Mouse (Mus musculus) gastrocnemius, adult 18-20 months (tissue): ENCODE data around the gene Oaf. TPM values are rescaled to one million over a fixed set of nuclear protein-coding genes. Genes with fewer than 3 reads are reported as not detected.

Experiments used
- DNase-seq: peaks from one replicate; pipeline ENCODE4 v3.0.0; 2021; ENCODE audit warnings: low spot score
- long read RNA-seq, 2 experiments: library from polyadenylated mRNA; stranded (forward); transcript quantifications; one replicate each; pipeline ENCODE4 v2.0.0; 2021
- total RNA-seq, 2 experiments: library from RNA; stranded (reverse); gene quantifications; 2 replicates each; pipeline ENCODE4 v1.2.3; 2021

The Oaf gene
- total RNA-seq, result 1 to 10 TPM; 4.2 to 6.4 TPM
- long read RNA-seq, experiment 1, transcript Oaf-201 (4 exons, 2,526 nt), result major isoform, 9 of 11 reads
- long read RNA-seq, experiment 1, partial matches to known transcripts, result 0 of 11 reads
- long read RNA-seq, experiment 1, other reads (novel, unspliced or antisense), result 2 of 11 reads
- long read RNA-seq, experiment 2, transcript Oaf-201 (4 exons, 2,526 nt), result major isoform, 5 of 5 reads
- long read RNA-seq, experiment 2, partial matches to known transcripts, result 0 of 5 reads
- long read RNA-seq, experiment 2, other reads (novel, unspliced or antisense), result 0 of 5 reads

- peak; percentile 90 for DNase-seq
These were observed at the start of gene Oaf for GRCm38 (mm10) chr9:43239712-43240593. TSS of gene Oaf (minus strand) at chr9:43239911.

- peak; percentile 53 for DNase-seq
These were observed 47.2 kb upstream of the Oaf start for GRCm38 (mm10) chr9:43286870-43287269.

DNA sequence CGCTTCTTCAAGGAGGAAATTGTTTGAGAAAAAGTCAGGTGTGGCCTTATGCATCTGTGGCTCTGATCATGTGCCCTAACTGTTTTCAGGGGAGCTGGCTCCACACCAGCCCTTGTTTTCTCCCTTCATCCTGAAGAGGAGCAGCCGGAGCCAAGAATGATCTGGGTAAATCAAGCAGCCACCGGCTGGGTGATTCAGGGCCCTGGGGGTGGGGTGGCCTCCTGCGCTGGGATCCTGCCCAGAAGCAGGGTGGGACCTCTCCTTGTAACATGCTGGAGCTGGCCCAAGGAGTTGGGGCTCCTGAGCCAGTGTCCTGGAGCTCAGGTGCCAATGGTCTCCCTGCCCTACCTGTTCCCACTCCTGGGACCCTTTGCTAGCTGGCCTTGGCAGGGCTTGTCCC lies 45.6 kb upstream of the Oaf start:
- no peak for DNase-seq

DNA sequence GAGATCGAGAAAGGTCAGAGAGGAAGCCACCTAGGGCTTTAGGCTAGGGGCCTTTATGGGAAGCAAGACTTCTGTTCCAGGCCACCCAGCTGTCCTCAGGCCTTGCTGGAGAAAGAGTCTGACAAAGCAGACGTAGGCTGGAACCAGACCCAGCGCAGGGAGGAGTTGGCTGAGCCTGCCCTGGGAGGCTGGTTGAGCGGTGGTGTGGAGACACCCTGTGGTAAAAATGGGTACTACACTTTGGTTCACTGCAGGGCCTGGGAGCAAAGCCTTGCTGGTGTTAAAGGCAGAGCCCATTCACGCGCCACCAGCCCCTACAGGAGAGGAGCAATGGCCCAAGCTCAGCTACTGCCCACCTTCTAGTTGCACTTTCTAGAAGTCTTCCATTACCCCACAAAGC lies 44.6 kb upstream of the Oaf start:
- DNase-seq, result peak; percentile 89

GRCm38 (mm10) chr9:43273735-43274134 lies 34.0 kb upstream of the Oaf start:
- peak; percentile 59 for DNase-seq

GRCm38 (mm10) chr9:43271761-43272518 lies 32.2 kb upstream of the Oaf start:
- DNase-seq, result no peak

DNA sequence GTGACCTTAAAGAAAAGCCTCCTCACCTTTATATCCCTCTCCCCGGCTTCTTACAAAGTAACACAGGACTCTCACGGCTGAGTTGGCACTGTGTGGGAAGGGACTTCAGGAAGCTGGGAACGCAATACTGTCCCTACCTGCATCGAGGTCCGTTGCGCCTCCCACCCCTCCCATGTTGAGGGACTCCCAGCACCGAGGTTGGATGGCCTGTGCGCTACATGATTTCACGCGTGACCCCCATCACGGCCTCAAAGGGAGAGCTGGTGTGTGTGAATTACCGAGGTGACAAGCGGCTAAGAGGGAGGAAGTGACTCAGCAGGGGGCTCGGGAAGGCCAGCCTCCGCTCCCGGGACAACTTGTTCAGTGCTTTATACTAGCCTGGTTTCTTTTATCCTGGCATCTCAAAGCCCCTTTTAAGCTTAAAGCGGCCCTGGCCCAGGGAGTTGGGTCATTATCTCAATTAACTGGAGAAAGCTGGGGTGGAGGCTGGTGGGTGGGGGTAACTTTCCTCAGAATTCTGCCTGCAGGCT lies 31.1 kb upstream of the Oaf start:
- DNase-seq, result no peak

- DNase-seq, result no peak
These were observed 29.5 kb upstream of the Oaf start for GRCm38 (mm10) chr9:43269166-43269565.

GRCm38 (mm10) chr9:43267357-43267756 lies 27.6 kb upstream of the Oaf start:
- no peak for DNase-seq

DNA sequence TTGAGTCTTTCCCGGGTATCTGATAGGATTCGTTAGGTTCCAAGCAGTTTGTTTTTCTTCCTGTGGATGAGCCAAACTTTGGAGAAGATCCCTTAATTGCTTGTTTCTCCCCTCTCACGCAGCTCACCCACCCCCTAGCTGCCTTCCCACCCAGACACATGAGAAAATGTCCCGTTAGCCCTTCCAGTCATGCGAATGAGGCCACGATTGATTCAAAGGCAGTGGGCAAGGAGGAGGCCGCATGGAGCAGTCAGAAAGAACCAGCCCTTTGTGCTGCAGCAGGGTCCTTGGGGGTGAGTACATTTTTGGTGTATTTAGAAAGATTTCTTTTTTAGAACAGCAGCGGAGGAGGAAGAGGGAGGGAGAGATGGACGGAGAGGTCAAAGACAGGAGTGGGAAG lies 25.5 kb upstream of the Oaf start:
- no peak for DNase-seq

DNA sequence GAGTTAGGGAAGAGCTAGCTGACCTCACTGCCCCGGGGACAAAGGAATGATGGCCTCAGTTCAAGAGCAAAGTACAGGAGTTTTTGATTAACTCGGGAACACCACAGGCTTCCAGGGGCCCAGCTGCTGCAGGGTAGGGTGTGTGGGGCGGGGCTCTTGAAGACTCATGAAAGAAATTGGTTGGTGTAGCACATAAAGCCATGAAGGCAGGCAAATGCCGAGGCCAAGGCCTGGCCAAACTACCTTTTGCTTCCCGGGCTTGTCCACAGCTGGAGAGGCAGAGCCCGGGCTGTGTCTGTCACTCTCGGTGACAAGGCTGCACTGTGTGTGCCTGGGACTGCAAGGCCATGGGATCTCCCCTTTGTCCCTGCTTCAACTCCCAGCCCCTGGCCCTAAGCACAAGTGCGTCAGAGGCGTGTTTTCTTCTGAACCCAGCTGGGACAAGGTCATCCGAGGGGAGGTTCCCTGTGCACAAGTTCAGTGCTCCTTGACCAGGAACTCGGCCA lies 24.3 kb upstream of the Oaf start:
- peak; percentile 78 for DNase-seq

DNA sequence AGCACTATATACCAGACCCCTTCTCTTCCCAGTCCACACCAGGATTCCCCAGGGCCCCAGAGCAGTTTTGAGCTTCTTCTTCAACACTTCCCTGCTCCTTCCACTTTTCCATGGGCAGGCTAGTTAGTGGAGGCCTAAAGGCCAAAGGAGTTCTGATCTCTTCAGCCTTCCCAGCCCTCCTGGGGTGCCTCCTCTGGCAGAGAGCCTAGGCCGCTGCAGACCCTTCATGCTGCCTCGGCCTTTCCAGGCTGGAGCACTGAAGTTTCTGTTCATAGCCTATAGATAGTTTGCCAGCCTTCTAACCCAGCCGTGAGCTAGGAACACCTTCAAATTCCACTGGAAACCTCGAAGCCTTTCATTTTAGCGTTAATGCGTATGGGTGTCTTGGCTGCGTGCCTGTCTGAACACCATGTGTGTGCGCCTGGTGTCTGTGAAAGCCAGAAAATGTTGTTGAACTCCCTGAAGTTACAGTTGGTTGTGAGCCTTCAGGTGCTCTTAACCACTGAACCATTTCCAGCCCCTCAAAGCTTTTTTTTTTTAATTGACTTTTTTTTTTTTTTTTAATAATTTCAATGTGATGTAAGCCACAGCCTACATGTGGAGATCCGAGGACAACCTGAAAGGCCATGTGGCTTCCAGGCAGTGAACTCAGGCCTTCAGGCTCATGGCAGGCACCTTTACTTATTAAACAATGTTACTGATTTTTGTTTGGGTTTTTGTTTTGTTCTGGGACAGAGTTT lies 23.3 kb upstream of the Oaf start:
- no peak for DNase-seq

DNA sequence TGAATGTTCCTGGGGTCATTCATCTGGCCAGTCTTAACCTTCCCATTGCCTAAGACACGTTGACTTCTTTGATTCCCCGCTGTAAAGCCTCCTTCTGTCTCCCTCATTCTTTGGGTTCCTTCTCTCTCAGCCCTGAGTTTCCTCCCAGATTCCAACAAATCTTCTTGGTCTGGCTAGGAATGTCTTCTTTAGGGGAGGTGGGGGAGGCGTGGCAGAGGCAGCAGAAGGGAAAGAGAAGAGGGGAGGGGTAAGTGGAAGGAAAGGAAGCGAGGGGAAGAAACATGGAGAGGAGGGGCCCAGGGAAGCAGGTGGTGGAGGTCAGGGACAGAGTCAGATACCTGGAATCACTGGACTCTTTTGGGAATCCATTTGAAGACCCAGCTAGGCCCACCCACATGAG lies 22.7 kb upstream of the Oaf start:
- DNase-seq, result no peak

DNA sequence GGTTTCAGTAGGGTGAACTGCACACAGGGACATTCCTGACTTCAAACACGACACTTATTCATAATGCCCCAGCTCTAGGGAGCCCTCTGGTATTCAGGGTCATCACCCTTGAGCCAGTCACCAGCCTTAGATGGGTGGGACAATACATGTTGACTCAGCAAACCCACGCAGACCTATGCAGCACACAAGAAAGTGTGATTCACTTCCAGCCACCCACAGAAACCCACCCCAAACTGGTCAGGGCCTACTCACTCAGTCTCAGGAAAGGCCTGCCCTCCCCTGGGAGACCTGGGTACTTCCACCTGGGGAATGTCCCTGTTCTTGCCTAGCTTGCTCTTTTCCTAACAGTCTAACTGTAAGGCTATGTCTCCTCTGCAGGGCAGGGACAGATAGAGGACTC lies 22.2 kb upstream of the Oaf start:
- DNase-seq, result no peak

- DNase-seq, result no peak
These were observed 21.6 kb upstream of the Oaf start for GRCm38 (mm10) chr9:43261124-43261907.

DNA sequence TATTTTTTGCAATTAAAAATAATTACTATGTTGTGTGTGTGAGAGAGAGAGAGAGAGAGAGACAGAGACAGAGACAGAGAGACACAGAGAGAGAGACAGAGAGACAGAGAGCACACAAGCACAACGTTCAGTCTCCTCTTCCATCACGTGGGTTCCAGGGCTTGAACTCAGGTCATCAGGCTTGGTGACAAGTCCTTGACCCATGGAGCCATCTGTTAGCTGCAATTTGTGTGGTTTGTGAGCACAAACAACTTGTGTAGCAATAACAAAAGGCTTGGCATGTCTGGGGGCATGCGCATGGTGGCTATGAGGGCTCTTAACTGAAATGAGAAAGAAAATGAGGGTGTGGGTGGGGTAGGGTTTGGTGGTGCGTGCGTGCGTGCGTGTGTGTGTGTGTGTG lies 20.9 kb upstream of the Oaf start:
- no peak for DNase-seq

DNA sequence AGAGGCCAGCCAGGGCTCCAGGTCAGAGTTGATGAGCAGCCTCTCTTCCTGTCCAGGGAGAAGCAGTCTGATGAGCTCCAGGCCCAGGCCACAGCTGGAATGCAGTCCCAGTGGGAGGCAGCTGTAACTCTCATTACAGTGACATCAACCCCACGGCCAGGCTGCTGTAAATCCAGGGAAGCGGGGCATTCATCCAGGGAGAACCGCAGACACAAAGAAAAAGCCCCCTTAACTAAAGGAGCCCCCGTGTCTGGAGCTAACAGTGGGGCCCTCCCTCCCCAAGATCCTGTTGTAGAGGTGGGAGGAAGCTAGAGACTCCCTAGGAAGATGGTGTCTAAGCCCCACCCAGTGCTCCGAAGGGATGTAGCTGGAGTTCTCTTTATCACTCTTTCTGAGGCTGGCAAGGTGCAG lies 13.6 kb upstream of the Oaf start:
- DNase-seq, result peak; percentile 71

DNA sequence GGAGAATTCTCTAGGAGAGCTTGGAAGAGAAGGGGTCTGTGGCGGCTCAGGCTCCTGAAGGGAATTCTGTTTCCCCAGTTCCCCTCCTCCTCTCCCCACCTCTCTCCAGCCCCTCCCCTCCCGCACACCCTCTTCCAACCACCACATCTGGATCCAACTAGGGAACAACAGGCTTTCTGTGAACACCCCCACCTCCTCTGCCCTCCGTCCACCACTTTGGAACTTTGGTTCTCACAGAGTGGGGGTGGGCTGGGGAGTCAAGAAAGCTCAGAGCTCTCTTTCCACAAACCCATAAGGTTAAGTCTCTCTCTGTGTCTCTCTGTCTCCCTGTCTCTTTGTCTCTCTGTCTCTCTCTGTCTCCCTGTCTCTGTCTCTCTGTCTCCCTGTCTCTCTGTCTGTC lies 13.1 kb upstream of the Oaf start:
- no peak for DNase-seq

DNA sequence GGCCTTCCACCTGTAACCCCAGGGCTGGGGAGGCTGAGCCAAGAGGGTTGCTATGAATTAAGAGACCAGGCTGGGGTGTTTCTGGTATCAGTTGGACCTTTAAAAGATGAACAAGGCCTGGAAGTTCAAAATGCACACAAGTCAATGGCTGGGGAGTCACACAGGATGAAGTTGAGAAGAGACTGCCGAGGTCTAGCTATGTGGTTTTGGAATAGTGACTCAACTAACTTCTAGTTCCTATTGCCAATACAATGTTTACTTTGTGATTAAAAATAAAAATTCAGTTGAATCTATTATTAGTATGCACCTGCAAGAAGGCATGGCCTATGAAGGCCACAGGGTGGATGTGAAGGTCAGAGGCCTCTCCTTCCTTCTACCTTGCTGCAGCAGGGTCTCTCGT lies 12.1 kb upstream of the Oaf start:
- no peak for DNase-seq

DNA sequence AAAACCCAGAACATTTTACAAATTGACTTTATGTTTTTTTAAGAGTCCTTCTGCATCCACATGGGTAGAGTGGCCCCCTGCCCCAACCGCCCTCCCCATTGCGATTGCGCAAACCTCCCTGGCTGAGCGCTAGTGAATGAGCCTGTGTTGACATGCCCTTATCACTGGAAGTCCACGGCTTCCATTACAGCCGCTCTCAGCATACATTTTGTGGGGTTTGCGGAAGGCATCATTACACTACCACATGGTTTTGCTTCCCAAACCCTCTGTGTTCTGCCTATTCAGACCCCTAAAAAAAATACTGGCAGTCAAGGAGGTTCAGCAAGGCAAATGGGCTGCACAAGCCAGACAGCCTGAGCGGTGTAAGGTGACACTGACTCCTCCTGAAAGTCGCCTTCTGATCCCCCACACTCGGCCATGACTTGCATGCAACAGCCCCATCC lies 7.0 kb upstream of the Oaf start:
- DNase-seq, result no peak
